Mouse (Mus musculus): ENCODE data around the gene Ahdc1.

Ahdc1 gene

DNA sequence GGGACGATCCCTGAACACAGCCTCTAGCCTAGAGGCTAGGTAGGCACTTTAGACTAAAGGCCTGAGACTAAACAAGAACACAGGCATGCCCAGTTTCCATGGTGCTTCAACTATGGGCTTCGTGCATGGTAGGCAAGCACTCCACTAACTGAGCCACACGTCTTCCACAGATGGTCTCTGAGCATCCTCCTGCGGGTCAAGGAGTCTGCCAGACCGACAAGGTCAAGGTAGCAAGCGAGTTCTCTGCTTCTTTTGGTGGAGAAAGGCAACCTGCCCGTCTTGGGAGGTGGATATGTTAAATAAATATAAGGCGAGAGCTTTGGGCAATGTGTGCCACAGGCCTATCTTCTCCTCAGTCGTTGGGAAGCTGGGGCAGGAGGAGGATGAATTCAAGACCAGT is 90.7 kb downstream of the Ahdc1 start:
- in situ Hi-C loops (cut with MboI): no loop called here

DNA sequence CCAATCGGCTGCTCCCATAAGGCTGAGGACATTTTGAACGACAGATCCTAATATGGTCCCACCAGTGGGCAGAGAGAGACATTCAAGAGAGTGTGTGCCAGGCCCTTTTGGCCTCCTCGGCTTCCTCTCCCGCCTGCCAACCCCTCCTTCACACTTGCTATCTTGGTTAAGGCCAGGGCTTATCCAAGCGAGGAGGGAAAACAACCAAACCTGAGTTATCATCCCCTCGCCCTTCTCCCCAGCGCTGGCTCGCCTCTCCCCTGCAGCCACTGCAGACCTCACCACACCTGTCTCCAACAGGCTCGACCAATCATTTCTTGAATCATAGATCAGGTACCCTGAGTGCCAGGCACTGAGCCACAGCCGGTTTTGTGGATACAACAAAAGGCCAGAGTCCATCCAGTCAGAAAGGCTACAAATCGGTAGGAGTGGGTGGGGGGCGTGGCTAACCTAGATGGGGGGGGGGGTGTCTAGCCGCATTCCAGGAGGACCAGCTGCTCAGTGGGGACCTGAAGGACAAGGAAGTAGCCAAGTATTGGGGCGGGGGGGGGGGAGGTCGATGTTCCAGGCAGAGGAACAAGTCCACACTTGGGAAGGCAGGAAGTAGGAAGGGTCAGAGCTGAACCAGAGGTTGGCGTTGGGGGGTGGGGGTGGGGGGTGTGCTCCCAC is 92.6 kb downstream of the Ahdc1 start:
- in situ Hi-C loops (cut with MboI): no loop called here

DNA sequence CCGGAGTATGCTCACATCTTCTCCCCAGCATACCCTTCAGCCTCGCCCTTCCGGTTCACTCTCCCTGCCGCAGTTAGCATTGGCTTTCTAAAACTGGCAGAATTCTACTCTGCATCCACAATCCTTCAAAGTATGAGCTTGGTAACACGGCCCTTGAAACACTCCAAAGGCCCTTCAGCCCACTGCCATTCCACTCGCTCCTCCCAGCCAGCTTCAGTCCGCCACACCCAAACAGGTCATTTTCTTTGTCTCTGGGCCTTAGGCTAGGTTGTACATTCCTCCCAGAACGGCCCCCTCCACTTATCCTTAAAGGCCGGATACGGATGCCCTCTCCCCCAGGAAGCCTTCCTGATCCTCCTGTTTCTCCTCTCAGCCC is 93.1 kb downstream of the Ahdc1 start:
- in situ Hi-C loops (cut with MboI): no loop called here

DNA sequence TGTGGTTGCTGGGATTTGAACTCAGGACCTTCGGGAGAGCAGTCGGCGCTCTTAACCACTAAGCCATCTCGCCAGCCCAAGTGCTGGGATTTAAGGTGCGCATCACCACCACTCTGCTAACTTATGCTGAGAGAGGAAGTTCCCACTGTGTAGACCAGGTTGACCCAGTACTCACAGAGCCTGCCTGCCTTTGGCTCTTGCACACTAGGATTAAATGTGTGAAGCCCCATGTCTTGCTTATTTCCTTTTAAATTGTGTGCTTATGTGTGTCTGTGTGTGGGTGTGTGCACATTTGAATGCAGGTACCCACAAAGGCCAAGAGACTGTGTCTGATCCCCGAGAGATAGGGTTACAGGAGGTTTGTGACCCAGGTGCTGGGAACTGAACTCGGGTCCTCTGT is 95.6 kb downstream of the Ahdc1 start:
- in situ Hi-C loops (cut with MboI): no loop called here

DNA sequence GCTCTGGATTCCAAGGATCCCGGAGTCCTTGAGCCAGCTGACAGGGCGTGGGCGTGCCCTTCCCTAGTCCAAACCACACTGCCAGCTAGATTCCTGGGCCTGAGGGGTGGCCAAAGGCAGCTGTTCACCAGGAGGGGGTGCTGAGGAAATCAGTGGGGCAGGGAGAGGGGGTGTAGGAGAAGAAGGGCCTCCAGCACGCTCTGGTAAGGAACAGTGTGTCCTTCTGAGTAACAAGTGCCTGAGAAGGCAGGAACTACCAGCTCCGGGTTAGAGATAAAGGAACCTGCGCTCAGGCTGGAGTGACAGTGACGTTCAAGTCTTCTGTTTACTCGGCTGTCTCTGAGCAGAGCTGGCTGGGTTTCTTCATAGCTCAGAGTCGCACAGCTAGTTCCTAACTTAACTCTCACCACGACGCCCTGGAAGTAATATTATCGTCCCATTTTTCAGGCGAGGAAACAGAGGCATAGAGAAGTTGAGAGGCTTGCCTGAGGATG is 96.8 kb downstream of the Ahdc1 start:
- in situ Hi-C loops (cut with MboI): no loop called here

DNA sequence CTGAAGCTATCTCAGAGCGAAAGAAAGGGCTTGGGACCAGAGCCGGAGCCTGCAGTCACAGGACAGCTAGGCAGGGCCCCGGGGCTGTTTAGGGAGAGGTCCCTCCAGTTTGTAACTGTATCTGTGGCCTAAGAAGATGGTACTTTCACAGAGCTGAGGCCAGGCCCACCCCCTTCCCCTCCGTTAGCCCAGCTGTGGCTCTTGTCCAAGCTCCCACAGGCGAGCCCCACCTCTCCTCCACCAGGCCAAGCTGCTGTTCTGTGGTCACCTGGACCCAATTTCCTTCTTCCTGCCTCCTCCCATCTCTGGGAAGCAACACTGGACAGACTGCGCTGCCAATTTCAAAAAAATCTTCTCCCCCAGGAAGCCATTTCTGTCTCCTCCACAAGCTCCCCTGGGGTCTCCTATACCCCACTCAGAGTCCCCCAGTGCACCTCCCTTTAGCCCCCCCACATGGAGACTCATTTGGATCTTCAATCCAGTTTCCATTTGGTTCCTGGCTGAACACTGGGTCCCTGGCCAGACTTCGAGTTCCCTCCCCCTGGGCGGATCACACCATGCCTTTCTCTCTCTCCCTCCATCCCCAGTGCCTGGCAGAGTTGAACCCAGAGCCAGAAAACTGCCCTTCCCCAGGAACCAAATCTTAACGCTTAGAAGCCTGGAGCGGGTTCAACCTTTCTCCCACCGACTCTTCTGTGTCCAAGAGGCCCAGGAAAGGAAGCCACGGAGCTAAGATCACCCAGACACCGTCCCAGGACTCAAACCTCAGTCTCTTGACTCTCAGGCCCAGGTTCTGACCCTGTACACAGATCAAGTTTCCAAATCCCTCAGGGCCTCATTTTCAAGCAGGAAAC is 97.6 kb downstream of the Ahdc1 start:
- in situ Hi-C loops (cut with MboI): no loop called here

DNA sequence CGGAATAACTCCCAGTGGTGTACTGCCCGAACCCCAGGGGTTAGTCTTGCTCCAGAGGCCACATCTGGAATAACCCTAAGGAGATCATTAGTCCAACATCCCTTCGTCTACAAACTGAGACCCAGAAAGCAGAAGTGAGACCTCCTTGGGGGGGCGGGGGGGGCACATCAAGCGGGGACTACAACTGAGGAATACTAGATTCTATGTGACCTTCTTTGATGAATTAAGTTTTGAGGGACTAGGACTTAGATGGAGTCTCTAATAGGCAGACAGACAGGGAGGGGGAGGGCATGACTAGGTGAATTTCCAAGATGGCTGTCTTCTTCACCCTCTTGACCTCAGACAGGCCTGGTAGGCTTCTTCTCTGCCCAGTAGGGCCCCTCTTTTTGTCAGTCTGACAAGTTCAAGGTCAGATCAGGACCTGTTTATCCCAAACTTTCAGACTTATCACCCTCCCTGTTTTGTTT is 98.3 kb downstream of the Ahdc1 start:
- in situ Hi-C loops (cut with MboI): no loop called here

DNA sequence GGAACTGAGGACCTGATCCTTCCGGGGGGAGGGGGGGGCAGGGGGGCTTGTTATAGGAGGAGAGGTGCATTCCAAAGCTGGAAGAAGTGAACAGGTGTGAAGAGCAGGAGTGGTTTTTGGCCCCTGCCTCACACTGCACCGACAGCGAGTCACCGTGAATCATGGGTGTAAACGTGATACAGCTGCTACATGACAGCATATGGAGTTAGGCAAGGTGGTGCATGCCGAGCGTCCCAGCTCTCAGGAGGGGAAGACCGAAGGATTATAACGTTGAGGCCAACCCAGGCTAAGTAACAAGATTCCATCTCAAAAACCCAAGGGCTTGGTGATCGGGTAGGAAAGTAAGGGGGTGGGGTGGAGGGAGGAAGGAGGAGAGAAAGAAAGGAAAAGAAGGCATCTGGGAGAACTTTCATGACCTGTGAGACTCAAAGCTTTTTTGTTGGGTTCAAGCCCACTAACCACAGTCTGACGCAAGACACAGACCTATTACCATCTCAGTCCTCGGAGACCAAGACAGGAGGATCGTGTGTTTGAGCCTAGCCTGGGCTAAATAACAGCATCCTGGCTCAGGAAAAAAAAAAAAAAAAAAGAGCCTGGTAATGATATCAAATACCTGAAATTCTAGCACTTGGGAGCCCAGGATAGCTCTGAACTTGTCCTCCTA is 101.2 kb downstream of the Ahdc1 start:
- in situ Hi-C loops (cut with MboI): no loop called here

DNA sequence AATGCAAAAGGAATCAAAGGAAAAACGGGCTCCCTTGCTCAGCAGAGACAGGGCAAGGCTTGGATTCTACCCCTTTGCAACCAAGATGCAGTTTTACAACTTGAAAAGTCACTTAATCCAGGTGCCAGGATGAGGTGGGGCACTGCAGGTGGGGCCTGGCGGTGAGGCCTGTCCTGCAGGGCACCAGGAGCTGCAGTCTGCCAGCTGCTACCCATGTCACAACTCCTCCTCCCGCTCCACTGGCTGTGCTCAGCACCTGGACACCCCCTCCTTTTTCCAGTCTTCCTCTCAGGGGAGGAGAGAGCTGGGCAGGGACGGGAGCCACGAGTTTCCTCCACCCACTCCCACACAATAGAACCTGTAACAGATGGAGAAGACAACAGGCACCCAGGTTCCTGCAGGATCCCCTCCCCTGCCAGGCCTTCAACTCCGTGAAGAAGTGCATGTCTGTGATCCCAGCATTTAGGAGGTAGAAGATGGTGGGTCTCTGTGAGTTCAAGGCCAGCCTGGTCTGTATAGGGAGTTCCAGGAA is 102.4 kb downstream of the Ahdc1 start:
- in situ Hi-C loops (cut with MboI): no loop called here

DNA sequence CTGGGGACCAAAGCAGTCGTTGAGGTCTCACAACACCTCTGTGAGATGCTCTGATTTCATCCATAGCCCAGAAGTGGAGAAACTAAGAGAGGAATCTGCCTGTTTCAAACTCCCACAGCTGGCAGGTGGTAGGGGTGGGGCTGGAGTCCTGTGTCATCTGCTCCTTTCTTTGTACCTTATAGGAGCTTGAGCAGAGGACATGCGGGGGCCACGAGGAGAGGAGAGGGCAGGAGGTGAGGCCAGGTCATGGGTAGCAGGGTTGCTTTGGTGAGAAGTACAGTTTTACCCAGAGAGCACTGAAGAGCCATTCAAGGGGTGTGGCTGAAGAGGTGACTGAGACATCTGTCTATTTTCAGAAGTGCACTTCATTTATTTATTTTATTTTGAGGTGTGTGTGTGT is 103.7 kb downstream of the Ahdc1 start:
- in situ Hi-C loops (cut with MboI): no loop called here

DNA sequence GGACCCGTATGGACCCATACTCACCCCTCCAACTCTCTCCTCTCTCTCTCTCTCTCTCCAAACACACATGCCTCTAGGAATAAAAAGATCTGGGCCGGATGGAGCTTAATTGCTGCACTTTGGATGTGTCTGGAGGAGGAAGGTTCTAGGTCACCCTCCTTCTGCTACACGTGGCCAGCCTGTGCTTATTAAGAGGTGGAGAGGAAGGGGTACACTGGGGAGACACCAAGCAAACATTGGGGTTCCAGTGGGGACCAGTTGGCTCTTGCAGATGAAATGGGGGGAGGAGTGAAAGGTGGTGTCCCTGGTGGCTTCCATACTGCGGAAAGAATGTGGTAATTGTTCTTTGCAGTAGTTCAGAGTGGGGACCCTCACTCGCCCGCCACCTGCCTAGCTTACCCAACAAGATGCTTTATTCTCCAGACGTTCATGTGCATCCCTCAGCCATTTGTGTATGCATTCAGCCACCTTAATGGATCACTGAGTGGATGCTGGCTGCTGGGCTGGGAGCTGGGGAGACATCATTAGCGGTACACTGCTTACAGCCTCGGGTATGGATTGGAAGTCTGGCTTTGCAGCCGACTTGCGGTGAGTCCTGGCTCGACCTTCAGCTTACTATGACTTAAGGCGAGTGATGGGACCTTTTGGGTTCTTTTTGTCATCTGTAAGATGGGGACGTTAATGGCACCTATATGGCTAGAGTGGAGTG is 104.8 kb downstream of the Ahdc1 start:
- in situ Hi-C loops (cut with MboI): no loop called here

DNA sequence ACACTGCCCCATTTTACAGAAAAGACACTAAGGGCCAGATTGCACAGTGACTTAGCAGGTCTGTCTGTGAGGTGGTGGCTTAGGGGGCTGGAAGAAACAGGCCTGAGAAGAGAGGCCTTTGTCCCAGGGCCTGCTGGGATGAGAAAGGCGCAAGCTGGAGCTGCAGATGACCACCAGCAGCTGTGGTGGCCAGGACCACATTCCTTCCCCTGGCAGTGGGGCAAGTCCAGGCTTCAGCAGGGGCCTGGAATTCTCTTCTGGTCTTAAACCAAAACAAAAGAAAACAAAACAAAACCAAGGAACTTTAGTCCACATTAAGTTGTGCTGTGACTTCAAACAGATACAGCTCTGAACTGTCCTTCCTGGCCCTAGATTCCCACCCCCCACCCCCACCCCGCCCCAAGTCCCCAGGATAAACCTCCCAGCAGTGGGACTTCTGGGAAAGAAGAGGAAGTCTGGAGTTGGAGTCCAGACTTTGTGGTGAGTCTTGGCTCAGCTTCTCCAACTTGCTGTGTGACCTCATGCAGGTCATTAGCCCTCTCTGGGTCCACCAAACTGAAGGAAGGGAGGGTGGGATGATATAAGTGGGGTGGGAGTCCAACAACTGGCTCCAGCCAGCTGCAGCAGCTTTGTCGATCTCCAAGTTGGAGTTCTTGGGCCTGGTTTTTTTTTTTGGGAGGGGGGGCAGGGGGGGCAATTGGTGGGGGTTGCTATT is 105.9 kb downstream of the Ahdc1 start:
- in situ Hi-C loops (cut with MboI): no loop called here

DNA sequence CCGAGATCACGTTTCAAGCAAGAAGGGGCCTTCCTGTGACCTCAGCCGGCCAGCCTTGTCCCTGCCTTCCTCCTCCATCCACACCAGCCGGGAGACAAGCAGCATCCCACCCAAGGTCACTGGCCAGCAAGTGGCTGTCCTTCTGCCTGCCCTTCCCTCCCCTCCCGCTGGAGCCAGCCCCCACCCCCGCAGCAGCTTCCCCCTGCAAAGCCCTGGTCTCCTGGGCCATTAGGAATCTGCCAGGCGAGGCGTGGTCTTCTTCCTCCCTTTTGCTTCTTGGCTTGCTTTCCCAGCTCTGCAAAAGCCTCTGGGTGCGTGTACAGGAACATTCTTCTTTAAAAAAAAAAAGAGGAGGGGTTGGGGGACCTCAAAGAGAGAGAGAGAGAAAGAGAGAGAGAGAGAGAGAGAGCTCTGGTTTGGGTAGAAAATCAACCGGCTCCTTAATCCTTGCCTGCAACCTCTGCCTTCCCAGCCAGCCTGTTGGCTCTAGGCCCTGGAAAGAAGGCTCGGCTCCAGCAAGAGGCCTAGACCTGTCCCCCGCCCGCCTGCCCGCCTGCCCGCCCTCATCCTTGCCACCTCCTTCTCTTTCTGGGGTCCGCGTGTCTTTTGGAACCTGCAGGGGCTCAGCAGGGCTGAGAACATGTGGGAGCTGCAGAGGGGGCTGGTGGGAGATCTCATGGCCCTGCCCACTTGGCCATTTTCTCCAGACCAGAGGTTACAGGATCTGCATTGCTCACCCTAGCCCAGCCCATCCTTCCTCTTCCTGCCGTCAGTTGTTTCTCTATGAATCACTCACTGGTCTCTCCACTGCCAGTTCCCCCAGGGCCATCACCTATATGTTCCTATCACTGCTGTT is 106.7 kb downstream of the Ahdc1 start:
- in situ Hi-C loops (cut with MboI): no loop called here

DNA sequence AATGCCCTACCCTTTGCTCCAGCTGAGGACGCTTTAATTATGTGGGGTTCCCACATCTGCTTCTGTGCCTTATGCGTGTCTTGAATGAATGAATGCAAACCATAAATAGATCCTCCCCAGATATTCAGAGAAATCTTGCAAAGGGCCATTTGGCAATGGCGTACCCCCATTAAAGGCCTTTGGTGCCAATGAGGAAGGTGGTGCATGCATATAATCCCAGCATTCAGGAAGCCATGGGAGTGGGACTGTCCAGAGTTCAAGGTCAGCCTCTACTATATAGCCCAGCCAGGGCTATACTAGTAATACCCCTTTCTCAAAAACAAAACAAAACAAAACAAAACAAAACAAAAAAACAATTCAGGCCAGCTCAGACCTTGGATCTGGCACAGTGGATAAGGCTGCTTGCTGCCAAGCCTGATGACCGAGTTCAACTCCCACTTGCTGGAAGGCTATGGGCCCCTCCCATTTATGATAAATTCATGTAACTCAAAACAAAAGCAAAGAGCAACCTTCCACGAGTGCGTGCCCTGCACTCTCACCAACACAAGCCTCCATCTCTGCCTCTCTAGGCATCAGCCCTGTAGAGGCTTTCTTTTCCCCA is 107.8 kb downstream of the Ahdc1 start:
- in situ Hi-C loops (cut with MboI): no loop called here

DNA sequence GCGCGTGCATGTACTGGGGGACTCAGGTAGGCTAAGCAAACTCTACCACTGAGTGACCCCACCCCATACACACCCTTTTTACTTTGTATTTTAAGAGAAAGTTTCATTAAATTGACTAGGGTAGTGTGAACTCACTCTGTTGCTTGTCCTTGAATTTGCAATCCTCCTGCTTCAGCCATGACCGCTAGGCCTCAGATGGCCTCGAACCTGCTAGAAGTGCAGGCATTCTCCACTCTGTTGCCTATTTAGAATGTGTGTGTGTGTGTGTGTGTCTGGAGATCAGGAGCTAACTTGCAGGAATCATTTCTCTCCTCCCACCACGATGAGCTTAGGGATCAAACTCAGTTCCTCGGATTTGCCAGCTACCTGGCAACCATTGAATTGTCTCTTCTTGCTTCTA is 108.5 kb downstream of the Ahdc1 start:
- in situ Hi-C loops (cut with MboI): no loop called here

DNA sequence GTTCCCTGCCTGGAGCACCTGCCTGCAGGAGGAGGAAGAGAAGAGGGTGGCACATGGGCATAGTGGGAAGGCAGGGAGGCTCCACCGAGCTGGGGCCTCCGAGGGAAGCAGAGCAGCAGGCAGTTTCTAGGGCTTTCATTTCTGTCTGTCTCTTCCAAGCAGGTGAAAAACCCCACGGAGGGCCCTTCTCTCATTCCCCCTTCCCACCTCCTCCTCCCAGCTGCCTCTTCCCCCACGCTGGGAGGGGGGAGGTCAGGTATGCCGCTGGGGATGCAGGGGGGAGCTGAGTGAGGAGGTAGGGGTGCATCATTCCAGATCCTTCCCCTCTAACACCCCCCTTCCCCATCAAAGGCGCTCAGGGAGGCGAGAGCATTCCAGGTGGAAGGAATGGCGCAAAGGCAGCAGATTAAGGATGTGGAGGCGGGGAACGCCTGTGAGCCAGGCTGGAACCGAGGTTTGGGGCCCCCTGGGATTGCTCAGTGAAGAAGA is 109.8 kb downstream of the Ahdc1 start:
- in situ Hi-C loops (cut with MboI): no loop called here

DNA sequence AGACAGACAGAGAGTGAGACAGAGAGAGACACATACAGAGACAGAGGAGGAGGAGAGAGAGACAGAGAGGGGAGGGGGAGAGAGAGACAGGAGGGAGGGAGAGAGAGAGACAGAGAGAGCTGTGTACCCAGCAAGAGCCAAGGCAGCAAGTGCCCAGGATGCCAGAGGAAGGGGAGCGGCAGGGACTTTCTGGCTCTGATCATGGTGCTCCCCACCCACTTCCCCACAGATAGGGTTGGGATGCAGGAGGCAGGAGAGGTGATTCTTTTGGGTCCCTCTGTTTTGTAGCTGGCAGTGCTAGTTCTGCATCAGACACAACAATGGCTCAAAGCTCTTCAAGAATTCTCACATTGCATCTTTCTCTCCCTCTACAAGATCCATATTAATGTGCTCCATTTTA is 110.4 kb downstream of the Ahdc1 start:
- in situ Hi-C loops (cut with MboI): no loop called here

DNA sequence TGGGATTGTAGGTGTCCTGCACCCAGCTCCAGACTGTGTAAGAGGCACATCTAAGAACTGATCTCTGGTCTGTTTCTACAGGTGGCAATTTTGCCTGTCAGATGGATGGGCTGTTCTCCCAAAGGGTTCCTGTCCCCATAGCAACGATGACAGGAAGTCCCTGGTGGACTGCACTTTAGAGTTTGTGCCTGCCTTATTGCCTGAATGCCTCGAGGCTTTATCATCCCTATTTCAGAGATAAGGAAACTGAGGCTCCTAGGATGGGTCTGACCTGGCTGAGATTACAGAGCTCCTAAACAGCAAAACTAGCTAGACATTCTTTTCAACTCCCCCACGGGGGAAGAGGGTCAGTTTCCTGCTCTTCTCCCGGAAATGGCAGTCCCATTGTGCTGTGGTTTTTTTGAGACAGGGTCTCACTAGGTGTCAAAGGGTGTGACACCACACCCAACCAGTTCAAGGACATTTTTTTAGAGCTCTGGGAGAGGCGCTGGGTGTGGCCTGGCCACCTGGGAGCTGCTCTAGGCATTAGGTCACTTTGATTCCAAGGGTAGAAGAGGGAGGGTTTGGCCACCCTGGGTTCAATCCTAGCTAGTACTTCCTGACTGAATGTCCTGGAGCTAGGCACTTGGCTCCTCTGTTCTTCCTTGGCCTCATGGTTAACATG is 111.0 kb downstream of the Ahdc1 start:
- in situ Hi-C loops (cut with MboI): no loop called here

DNA sequence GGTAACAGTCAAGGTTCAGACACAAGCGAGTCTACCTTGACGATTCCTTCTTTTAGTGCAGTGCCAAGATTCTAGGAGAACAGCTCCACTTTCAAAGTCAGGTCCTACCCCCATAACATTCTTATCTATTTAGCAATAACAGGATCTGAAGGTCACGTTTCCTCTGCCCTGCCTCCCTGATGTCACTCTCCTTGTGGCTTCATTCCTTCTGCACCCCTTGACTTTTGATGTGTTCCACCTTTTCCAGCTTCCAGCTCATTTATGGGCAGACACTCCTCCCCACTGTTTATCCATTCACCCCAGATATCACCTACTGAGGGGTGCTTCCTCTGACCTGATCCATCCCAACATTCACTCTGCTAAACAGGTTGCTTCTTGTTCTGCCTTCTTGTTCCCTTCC is 116.0 kb downstream of the Ahdc1 start:
- in situ Hi-C loops (cut with MboI): no loop called here
